Mouse (Mus musculus) frontal cortex, postnatal 14 days (tissue): Measurements from ENCODE around the gene Gm20605.

Experiments
- DNase-seq, 2 experiments: peaks; one replicate each; pipeline ENCODE4 v3.0.0; 2022; ENCODE audit warnings: low spot score in 2 of 2

Gm20605 gene

GRCm38 (mm10) chr5:137652474-137652873 is 23.5 kb downstream of the Gm20605 start:
- no peak for DNase-seq

GRCm38 (mm10) chr5:137653366-137653765 is 24.4 kb downstream of the Gm20605 start:
- no peak for DNase-seq

- no peak for DNase-seq
Observed at GRCm38 (mm10) chr5:137654746-137655145, 25.8 kb downstream of the Gm20605 start.

GRCm38 (mm10) chr5:137656977-137657376 is 28.0 kb downstream of the Gm20605 start:
- DNase-seq = peak; percentile 50 to 66

- DNase-seq = no peak
Observed at GRCm38 (mm10) chr5:137660064-137660688, 31.2 kb downstream of the Gm20605 start.

GRCm38 (mm10) chr5:137663057-137663456 is 34.1 kb downstream of the Gm20605 start:
- no peak for DNase-seq

- no peak for DNase-seq
Observed at GRCm38 (mm10) chr5:137668971-137669370, 40.0 kb downstream of the Gm20605 start.

GRCm38 (mm10) chr5:137670240-137670639 is 41.3 kb downstream of the Gm20605 start:
- no peak for DNase-seq

- no peak for DNase-seq
Observed at GRCm38 (mm10) chr5:137671443-137672240, 42.7 kb downstream of the Gm20605 start.

GRCm38 (mm10) chr5:137672361-137672760 is 43.4 kb downstream of the Gm20605 start:
- no peak for DNase-seq

GRCm38 (mm10) chr5:137673015-137673414 is 44.0 kb downstream of the Gm20605 start:
- no peak for DNase-seq

GRCm38 (mm10) chr5:137674786-137675185 is 45.8 kb downstream of the Gm20605 start:
- DNase-seq = no peak

- DNase-seq = no peak
Observed at GRCm38 (mm10) chr5:137677859-137678258, 48.9 kb downstream of the Gm20605 start.

- no peak for DNase-seq
Observed at GRCm38 (mm10) chr5:137678736-137679135, 49.8 kb downstream of the Gm20605 start.

- no peak for DNase-seq
Observed at GRCm38 (mm10) chr5:137679726-137680125, 50.8 kb downstream of the Gm20605 start.

GRCm38 (mm10) chr5:137682526-137682925 is 53.6 kb downstream of the Gm20605 start:
- no peak for DNase-seq

- DNase-seq = no peak
Observed at GRCm38 (mm10) chr5:137683388-137684293, 54.7 kb downstream of the Gm20605 start.

GRCm38 (mm10) chr5:137684294-137685123 is 55.5 kb downstream of the Gm20605 start, which contains the start of gene Agfg2:
Gene Agfg2 (minus strand): TSS chr5:137684726.
- peak; percentile 98 to 100 for DNase-seq

- DNase-seq = no peak
Observed at GRCm38 (mm10) chr5:137685653-137686052, 56.7 kb downstream of the Gm20605 start.

- DNase-seq = no peak
Observed at GRCm38 (mm10) chr5:137686127-137686790, 57.3 kb downstream of the Gm20605 start.

- no peak for DNase-seq
Observed at GRCm38 (mm10) chr5:137689974-137690373, 61.0 kb downstream of the Gm20605 start.
